Mouse (Mus musculus): ENCODE results near the gene Slc35g2. TPM values are rescaled to one million over a fixed set of nuclear protein-coding genes. Genes with fewer than 3 reads are reported as not detected.
A peak's percentile ranks its signal among the peaks of the same experiment; 100 is the strongest.

The Slc35g2 gene
- polyA plus RNA-seq, 1 experiment from 2014 or later: 7.4 TPM

DNA sequence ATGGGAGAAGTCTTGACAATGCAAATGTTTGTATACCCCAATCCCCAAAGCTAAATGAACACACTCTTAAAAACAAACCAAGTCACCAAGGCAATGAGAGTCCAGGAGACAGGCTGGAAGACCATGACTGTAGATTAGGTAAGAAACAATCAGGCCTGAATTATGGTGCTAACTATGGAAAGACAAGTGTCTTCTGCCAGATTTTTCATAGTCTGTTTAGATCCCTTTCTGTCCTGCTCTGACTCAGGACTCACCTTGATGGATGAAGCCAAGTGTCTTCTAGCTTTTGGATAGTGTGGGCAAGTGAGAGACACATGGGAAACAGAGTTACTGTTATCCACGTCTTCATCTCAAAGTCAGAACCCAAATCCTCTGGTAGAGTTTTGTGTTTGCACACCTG lies 621 bp upstream of the Slc35g2 start:
- H3K27me3 ChIP-seq (ENCODE audit: control insufficient read depth, insufficient read depth, low read length): no peaks in the 10 kb centered on the region
- H3K27ac ChIP-seq (ENCODE audit: low read depth, low read length): no peak overlapping the region
- no peaks in the 10 kb centered on the region for H3K9me3 ChIP-seq (ENCODE audit: control insufficient read depth, low read length)
- H3K9ac ChIP-seq (ENCODE audit: low read length): no peak overlapping the region
- H3K4me2 ChIP-seq (ENCODE audit: low read depth): peak overlapping the region; percentile 65; the same call in 1 of the 2 replicates
- no peak overlapping the region for H3K4me3 ChIP-seq (ENCODE audit: low read depth, low read length)
- no peaks in the 10 kb centered on the region for H3K36me3 ChIP-seq (ENCODE audit: control insufficient read depth, insufficient read depth, low read length)
- WGBS: 73% methylated on average over 1 of the region's 1 CpGs
- H3K4me1 ChIP-seq (ENCODE audit: control insufficient read depth, insufficient read depth, low read length): 0 out of 2 replicates have a peak, but pooled peaks cover 2% of the 10 kb centered on the region
- DNase-seq (ENCODE audit: low spot score) (no peak), ATAC-seq (ENCODE audit: insufficient read depth, low FRiP score, low TSS enrichment) (no peak)

DNA sequence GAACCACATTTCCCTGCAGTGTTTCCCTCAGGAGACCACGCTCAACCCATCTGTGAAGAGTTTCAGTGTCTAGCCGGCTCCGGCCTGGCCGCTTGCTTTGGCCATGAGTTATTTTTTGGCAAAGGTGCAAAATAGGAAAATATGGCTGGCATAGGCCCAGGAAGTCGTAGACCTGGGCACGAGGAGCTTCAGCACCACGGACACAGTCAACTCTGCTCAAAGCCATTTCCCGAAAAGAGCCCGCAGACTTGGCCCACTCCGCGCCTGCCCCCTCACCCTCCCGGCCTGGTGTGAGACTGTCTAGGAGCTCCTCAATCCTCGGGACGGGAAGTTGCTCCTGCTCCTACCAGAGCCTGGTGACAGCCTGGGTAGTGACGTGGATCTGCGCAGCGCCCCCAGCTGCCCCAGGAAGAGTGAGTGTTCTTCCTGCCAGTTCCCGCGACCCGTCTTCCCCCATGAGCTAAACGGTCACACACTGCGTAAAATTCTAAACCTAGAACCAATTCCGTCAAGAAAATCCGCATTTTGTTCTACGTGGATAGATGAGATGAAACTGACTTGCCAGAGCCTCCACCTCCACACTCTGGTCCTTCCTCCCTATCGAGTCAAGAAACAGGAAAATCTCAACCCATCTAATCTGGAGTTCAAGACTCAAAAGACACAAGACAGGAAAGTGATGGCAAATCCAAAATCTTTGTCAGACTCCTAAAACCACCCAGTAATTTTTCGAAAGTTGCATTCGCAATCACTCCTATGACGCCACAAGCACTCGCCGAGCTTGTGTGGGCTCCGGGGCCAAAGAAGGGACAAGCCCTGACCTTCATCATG lies 878 bp downstream of the Slc35g2 start:
- Histone ChIP-seq H3K36me3 (ENCODE audit: control insufficient read depth, insufficient read depth, low read length) (no peaks in the 10 kb centered on the region), H3K9me3 (ENCODE audit: control insufficient read depth, low read length) (no peaks in the 10 kb centered on the region), H3K27ac (ENCODE audit: low read depth, low read length) (0 out of 2 replicates have a peak overlapping the region, but pooled peaks have one; percentile 39), H3K9ac (ENCODE audit: low read length) (peak overlapping the region; percentile 64), H3K4me3 (ENCODE audit: low read depth, low read length) (peak overlapping the region; percentile 61), H3K4me1 (ENCODE audit: control insufficient read depth, insufficient read depth, low read length) (0 out of 2 replicates have a peak, but pooled peaks cover 2% of the 10 kb centered on the region), H3K27me3 (ENCODE audit: control insufficient read depth, insufficient read depth, low read length) (no peaks in the 10 kb centered on the region), H3K4me2 (ENCODE audit: low read depth) (peak overlapping the region; percentile 65)
- 11% methylated on average over 32 of the region's 32 CpGs for WGBS
- DNase-seq (ENCODE audit: low spot score): peak; percentile 60
- peak; percentile 45 for ATAC-seq (ENCODE audit: insufficient read depth, low FRiP score, low TSS enrichment)

DNA sequence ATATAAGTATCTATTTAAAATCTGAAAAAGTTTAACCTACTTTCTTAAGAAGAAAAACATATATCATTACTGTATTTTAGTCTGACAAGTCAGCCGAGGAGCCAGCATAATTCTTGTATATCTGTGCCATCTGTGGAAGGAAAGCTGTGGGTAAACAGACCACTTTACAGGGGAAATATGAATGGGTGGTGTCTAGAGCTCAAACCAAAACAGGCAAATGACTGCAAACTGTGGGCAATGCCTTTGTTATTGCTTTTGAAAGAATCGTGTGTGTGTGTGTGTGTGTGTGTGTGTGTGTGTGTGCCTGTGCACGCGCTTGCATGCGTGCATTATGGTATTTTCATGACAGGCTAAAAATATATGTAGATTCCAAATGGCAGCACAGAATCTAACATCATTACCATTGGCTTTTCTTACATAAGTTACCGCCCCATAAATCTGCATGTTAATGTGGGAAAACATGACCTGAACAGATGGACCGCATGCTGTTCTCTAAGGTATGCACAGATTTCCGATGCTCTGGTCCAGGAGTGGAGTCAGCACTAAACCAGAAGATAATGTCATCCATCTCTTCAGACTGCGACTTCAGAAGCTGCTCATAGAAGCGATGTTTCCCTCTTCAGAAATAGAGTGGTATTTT lies 10.5 kb downstream of the Slc35g2 start:
- Histone ChIP-seq H3K36me3 (ENCODE audit: control insufficient read depth, insufficient read depth, low read length) (no peaks in the 10 kb centered on the region), H3K27me3 (ENCODE audit: control insufficient read depth, insufficient read depth, low read length) (no peaks in the 10 kb centered on the region), H3K4me2 (ENCODE audit: low read depth) (no peak overlapping the region), H3K27ac (ENCODE audit: low read depth, low read length) (no peak overlapping the region), H3K4me3 (ENCODE audit: low read depth, low read length) (no peak overlapping the region), H3K4me1 (ENCODE audit: control insufficient read depth, insufficient read depth, low read length) (no peaks in the 10 kb centered on the region), H3K9ac (ENCODE audit: low read length) (no peak overlapping the region), H3K9me3 (ENCODE audit: control insufficient read depth, low read length) (no peaks in the 10 kb centered on the region)
- DNase-seq (ENCODE audit: low spot score): no peak
- ATAC-seq (ENCODE audit: insufficient read depth, low FRiP score, low TSS enrichment): no peak
- WGBS: 82% methylated on average over 10 of the region's 10 CpGs

DNA sequence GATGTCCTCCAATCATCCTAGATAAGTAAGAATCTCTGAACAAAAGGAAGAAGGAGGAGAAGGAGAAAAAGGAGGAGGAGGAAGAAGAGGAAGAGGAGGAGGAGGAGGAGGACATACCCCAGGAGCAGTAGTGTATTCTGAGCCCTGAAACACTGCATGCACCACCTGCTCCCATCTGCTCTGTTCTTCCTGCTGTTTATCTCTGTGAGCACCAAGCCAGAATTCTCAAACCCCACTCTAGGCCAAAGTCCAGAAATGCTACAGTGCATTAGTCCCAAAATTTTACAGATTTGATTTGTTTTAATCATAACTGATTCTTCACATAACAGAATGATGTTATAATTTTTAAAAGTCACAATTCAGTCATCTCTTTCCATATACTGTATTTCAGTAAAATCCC lies 11.9 kb downstream of the Slc35g2 start:
- H3K9ac ChIP-seq (ENCODE audit: low read length): no peak overlapping the region
- no peaks in the 10 kb centered on the region for H3K9me3 ChIP-seq (ENCODE audit: control insufficient read depth, low read length)
- H3K36me3 ChIP-seq (ENCODE audit: control insufficient read depth, insufficient read depth, low read length): no peaks in the 10 kb centered on the region
- no peak for ATAC-seq (ENCODE audit: insufficient read depth, low FRiP score, low TSS enrichment)
- no peak for DNase-seq (ENCODE audit: low spot score)
- no peaks in the 10 kb centered on the region for H3K4me1 ChIP-seq (ENCODE audit: control insufficient read depth, insufficient read depth, low read length)
- no peak overlapping the region for H3K4me2 ChIP-seq (ENCODE audit: low read depth)
- no peak overlapping the region for H3K4me3 ChIP-seq (ENCODE audit: low read depth, low read length)
- H3K27me3 ChIP-seq (ENCODE audit: control insufficient read depth, insufficient read depth, low read length): no peaks in the 10 kb centered on the region
- no peak overlapping the region for H3K27ac ChIP-seq (ENCODE audit: low read depth, low read length)

DNA sequence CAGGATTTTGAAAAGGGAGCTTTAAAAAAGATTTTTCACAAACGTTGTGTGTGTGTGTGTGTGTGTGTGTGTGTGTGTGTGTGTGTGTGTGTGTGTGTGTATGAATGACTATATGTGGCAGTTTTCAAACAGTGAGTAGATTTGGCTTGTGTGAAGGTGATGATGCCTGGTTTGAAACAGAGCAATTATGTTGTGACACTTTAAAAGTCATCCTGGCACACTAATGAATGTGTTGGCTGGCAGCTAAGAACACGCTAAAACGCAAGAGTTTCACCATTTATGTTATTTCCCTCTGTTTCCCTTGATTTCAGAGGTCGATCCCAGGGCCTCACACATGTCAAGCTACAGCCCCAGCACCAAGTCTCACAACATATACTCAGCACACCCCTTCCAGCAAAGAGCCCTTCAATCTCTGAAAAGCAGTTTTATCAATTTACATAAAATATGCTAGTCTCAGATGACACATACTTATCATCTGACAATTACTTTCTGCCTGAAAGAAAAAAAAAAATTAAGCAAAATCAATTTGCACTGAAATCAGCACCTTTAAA lies 12.8 kb downstream of the Slc35g2 start:
- no peaks in the 10 kb centered on the region for H3K27me3 ChIP-seq (ENCODE audit: control insufficient read depth, insufficient read depth, low read length)
- no peak for DNase-seq (ENCODE audit: low spot score)
- no peak for ATAC-seq (ENCODE audit: insufficient read depth, low FRiP score, low TSS enrichment)
- no peaks in the 10 kb centered on the region for H3K4me1 ChIP-seq (ENCODE audit: control insufficient read depth, insufficient read depth, low read length)
- H3K36me3 ChIP-seq (ENCODE audit: control insufficient read depth, insufficient read depth, low read length): no peaks in the 10 kb centered on the region
- no peaks in the 10 kb centered on the region for H3K9me3 ChIP-seq (ENCODE audit: control insufficient read depth, low read length)
- H3K9ac ChIP-seq (ENCODE audit: low read length): no peak overlapping the region
- no peak overlapping the region for H3K4me2 ChIP-seq (ENCODE audit: low read depth)
- H3K27ac ChIP-seq (ENCODE audit: low read depth, low read length): no peak overlapping the region
- H3K4me3 ChIP-seq (ENCODE audit: low read depth, low read length): no peak overlapping the region
- 83% methylated on average over 4 of the region's 4 CpGs for WGBS

DNA sequence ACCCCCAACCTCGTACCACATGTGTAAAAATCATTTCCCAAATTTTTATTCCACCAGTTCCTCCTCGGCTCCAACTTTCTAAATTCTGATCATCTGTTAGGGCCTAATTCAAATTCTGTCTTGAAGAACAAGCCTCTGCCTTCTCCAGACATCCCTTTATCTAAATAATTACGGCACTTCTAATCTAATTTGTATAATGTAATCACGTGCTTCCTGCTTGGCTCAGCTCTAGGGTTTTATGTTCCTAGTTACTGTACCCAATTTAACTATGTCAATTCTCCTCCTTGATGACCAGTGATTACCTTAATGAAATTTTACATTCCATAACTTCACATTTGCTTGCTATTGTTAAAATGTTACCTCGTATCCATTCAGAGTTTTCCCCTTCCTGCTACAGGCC lies 15.2 kb downstream of the Slc35g2 start:
- Histone ChIP-seq H3K4me2 (ENCODE audit: low read depth) (no peak overlapping the region), H3K9me3 (ENCODE audit: control insufficient read depth, low read length) (no peaks in the 10 kb centered on the region)

DNA sequence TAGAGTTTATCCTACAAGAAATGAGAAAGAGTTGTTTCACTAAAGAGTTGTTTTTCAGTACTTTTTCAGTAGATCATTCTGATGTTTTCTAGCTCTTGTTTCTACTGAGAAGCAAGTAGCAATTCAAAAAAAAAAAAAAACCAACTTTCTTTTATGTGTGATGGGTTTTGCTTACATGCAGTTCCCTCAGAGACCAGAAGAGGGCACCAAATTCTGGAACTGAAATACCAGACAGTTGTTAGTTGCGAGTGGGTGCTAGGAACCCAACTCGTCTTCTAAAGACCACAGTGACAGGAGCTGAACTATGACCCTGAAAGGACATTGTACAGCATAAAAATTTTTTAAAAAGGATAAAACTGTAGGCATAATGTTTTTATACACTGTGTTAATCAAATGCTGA lies 22.6 kb downstream of the Slc35g2 start:
- no peak overlapping the region for H3K27ac ChIP-seq (ENCODE audit: low read depth, low read length)
- H3K4me1 ChIP-seq (ENCODE audit: control insufficient read depth, insufficient read depth, low read length): no peaks in the 10 kb centered on the region; the same call in 1 of the 2 replicates
- no peak overlapping the region for H3K4me2 ChIP-seq (ENCODE audit: low read depth)
- H3K4me3 ChIP-seq (ENCODE audit: low read depth, low read length): no peak overlapping the region
- no peaks in the 10 kb centered on the region for H3K36me3 ChIP-seq (ENCODE audit: control insufficient read depth, insufficient read depth, low read length)
- DNase-seq (ENCODE audit: low spot score): no peak
- ATAC-seq (ENCODE audit: insufficient read depth, low FRiP score, low TSS enrichment): no peak
- WGBS: 87% methylated on average over 2 of the region's 2 CpGs
- no peaks in the 10 kb centered on the region for H3K27me3 ChIP-seq (ENCODE audit: control insufficient read depth, insufficient read depth, low read length)
- no peak overlapping the region for H3K9ac ChIP-seq (ENCODE audit: low read length)
- H3K9me3 ChIP-seq (ENCODE audit: control insufficient read depth, low read length): 0 out of 2 replicates have a peak, but pooled peaks cover 3% of the 10 kb centered on the region

More for the DNA sequence above, 15.2 kb downstream of the Slc35g2 start:
- H3K27ac ChIP-seq (ENCODE audit: low read depth, low read length): no peak overlapping the region
- no peaks in the 10 kb centered on the region for H3K36me3 ChIP-seq (ENCODE audit: control insufficient read depth, insufficient read depth, low read length)
- ATAC-seq (ENCODE audit: insufficient read depth, low FRiP score, low TSS enrichment) (no peak), DNase-seq (ENCODE audit: low spot score) (no peak)
- WGBS: 78% methylated on average over 5 of the region's 5 CpGs
- H3K4me1 ChIP-seq (ENCODE audit: control insufficient read depth, insufficient read depth, low read length): no peaks in the 10 kb centered on the region
- H3K9ac ChIP-seq (ENCODE audit: low read length): no peak overlapping the region
- no peaks in the 10 kb centered on the region for H3K27me3 ChIP-seq (ENCODE audit: control insufficient read depth, insufficient read depth, low read length)
- H3K4me3 ChIP-seq (ENCODE audit: low read depth, low read length): no peak overlapping the region

DNA sequence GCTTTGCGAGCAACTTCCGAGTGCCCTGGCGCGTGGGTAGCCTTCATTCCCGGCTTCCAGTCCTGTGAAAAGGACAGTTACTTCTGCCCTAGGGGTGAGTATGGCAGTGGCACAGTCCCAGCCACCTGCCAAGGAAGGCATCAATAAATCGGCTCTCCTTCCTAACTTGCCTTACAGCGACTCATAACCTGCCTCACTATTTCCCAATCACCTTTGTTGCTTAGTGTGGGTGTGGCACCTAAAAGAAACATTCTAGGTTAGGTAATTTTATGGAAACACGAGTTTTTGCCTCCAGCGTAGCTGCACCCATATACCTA lies 24.3 kb downstream of the Slc35g2 start:
- Histone ChIP-seq H3K27ac (ENCODE audit: low read depth, low read length) (peak overlapping the region; percentile 91), H3K4me2 (ENCODE audit: low read depth) (peak overlapping the region; percentile 70), H3K4me3 (ENCODE audit: low read depth, low read length) (peak overlapping the region; percentile 92), H3K36me3 (ENCODE audit: control insufficient read depth, insufficient read depth, low read length) (no peaks in the 10 kb centered on the region), H3K9ac (ENCODE audit: low read length) (peak overlapping the region; percentile 90), H3K27me3 (ENCODE audit: control insufficient read depth, insufficient read depth, low read length) (no peaks in the 10 kb centered on the region), H3K9me3 (ENCODE audit: control insufficient read depth, low read length) (0 out of 2 replicates have a peak, but pooled peaks cover 3% of the 10 kb centered on the region), H3K4me1 (ENCODE audit: control insufficient read depth, insufficient read depth, low read length) (no peaks in the 10 kb centered on the region; the same call in 1 of the 2 replicates)
- 15% methylated on average over 9 of the region's 9 CpGs for WGBS
- DNase-seq (ENCODE audit: low spot score): no peak
- peak; percentile 33; the same call in 1 of the 2 replicates for ATAC-seq (ENCODE audit: insufficient read depth, low FRiP score, low TSS enrichment)

Measured in neural tube, embryonic 11.5 days (tissue).